Mouse (Mus musculus) megakaryocyte, embryonic 14.5 days (primary cell): ENCODE results near the gene Cacna1d.

Experiments
- FLI1 ChIP-seq: IDR thresholded peaks from 2 replicates; pipeline ENCODE4 v1.6.1; 2012; ENCODE audit warnings: low read length, inconsistent platforms, mixed read lengths
- GATA1 ChIP-seq: IDR thresholded peaks from 3 replicates; pipeline ENCODE4 v1.6.1; 2012; ENCODE audit warnings: mixed read lengths, low read length, inconsistent platforms, borderline replicate concordance

- TF ChIP-seq GATA1 (no peak), FLI1 (no peak)
Observed at GRCm38 (mm10) chr14:30039413-30039812, 451.8 kb downstream of the Cacna1d start.
